Mouse (Mus musculus) liver, embryonic 13.5 days (tissue): Measurements from ENCODE around the gene Ak9. TPM values are rescaled to one million over a fixed set of nuclear protein-coding genes. Genes with fewer than 3 reads are reported as not detected.

Experiments
- ATAC-seq: fragments of 200-750 bp; cut with Nextera tagmentation; 2 replicates; pipeline ENCODE4 v1.8.0; 2017; ENCODE audit warnings: low read depth, mild to moderate bottlenecking, moderate number of reproducible peaks, moderate library complexity
- DNase-seq: peaks from one replicate; pipeline ENCODE4 v3.0.0; 2022
- H3K27ac ChIP-seq: fragments of 300-500 bp; sonication (generic); 2 replicates; pipeline ENCODE4 v1.5.1; 2015; ENCODE audit warnings: moderate library complexity, mild to moderate bottlenecking, inconsistent platforms
- H3K27me3 ChIP-seq: fragments of 300-500 bp; sonication (generic); 2 replicates; pipeline ENCODE4 v1.6.1; 2015; ENCODE audit warnings: mild to moderate bottlenecking, inconsistent platforms
- H3K36me3 ChIP-seq: fragments of 300-500 bp; sonication (generic); 2 replicates; pipeline ENCODE4 v1.6.1; 2015; ENCODE audit warnings: mild to moderate bottlenecking, inconsistent platforms
- H3K4me1 ChIP-seq: fragments of 300-500 bp; sonication (generic); replicated peaks from 2 replicates; pipeline ENCODE4 v1.6.1; 2015; ENCODE audit warnings: inconsistent platforms
- H3K4me2 ChIP-seq: fragments of 300-500 bp; sonication (generic); 2 replicates; pipeline ENCODE4 v1.6.1; 2015; ENCODE audit warnings: inconsistent platforms, mild to moderate bottlenecking, moderate library complexity
- H3K4me3 ChIP-seq: fragments of 300-500 bp; sonication (generic); replicated peaks from 2 replicates; pipeline ENCODE4 v1.5.1; 2015; ENCODE audit warnings: mild to moderate bottlenecking, inconsistent platforms
- H3K9ac ChIP-seq: fragments of 300-500 bp; sonication (generic); 2 replicates; pipeline ENCODE4 v1.6.1; 2015; ENCODE audit warnings: mild to moderate bottlenecking, inconsistent platforms
- H3K9me3 ChIP-seq: fragments of 300-500 bp; sonication (generic); replicated peaks from 2 replicates; pipeline ENCODE4 v1.6.1; 2016; ENCODE audit warnings: inconsistent platforms
- WGBS: fragments of 180-500 bp; shearing (Covaris S2); methylation state at CpG from one replicate; pipeline ENCODE4 v1.1.7; 2015; ENCODE audit not compliant: insufficient replicate concordance; 5-methylcytosine and 5-hydroxymethylcytosine counted together
- polyA plus RNA-seq: library from polyadenylated mRNA; unstranded; fragments of >200 nt; fragmentation: Nextera tagmentation; extraction: Ambion mirVana; gene quantifications from 2 replicates; pipeline ENCODE4 v1.2.1, GENCODE M21; 2015

Gene Ak9
- polyA plus RNA-seq, 1 experiment from 2014 or later, result not detected

DNA sequence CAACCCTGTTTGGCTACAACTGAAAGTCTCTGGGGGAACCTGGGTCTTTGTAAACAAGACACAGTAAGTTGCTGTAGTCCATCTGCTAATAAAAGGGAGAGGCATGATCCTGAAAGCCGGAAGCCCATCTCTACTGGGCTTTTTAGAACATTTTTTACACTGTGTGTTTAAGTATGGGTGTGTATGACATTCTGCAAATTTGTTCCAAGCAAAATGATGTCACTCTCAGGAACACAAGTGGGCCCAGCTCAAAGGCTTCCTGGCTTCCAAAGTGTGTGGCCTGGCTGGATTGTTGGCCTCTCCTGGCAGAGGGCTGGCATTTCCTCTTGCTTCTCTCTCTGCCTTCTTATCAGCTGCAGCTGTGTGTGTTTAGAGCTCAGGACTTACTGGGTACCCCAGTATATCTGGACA is 171.2 kb downstream of the Ak9 start:
- DNase-seq (no peak), ATAC-seq (no peak)
- H3K9ac ChIP-seq, result no peak overlapping the region
- no peak overlapping the region for H3K4me3 ChIP-seq
- H3K36me3 ChIP-seq, result no peaks in the 10 kb centered on the region
- H3K27ac ChIP-seq, result peak overlapping the region; percentile 84
- 70% methylated on average over 1 of the region's 1 CpGs for WGBS
- H3K4me2 ChIP-seq, result peak overlapping the region; percentile 1
- H3K9me3 ChIP-seq, result no peaks in the 10 kb centered on the region
- 0 out of 2 replicates have a peak, but pooled peaks cover 5% of the 10 kb centered on the region for H3K27me3 ChIP-seq
- H3K4me1 ChIP-seq, result peaks cover 70% of the 10 kb centered on the region

- Histone ChIP-seq H3K4me1 (peaks cover 84% of the 10 kb centered on the region), H3K9ac (peak within 1 kb of the TSS; percentile 74), H3K4me2 (peak within 1 kb of the TSS; percentile 98), H3K27me3 (0 out of 2 replicates have a peak, but pooled peaks cover 5% of the 10 kb centered on the region), H3K27ac (peak within 1 kb of the TSS; percentile 84), H3K4me3 (peak within 1 kb of the TSS; percentile 68), H3K36me3 (no peaks in the 10 kb centered on the region), H3K9me3 (no peaks in the 10 kb centered on the region)
- peak; percentile 71 for DNase-seq
- 0% methylated on average over 35 of the region's 35 CpGs for WGBS
- ATAC-seq, result peak; percentile 83
Measured at GRCm38 (mm10) chr10:41476171-41477017, 172.6 kb downstream of the Ak9 start, which contains the start of gene Mical1. Mical1 (plus strand) TSS chr10:41476314.

GRCm38 (mm10) chr10:41477018-41477277 is 173.2 kb downstream of the Ak9 start:
- Histone ChIP-seq H3K27ac (peak overlapping the region; percentile 84; the same call in 1 of the 2 replicates), H3K4me2 (peak overlapping the region; percentile 98), H3K27me3 (0 out of 2 replicates have a peak, but pooled peaks cover 5% of the 10 kb centered on the region), H3K4me1 (peaks cover 89% of the 10 kb centered on the region), H3K36me3 (no peaks in the 10 kb centered on the region), H3K9me3 (no peaks in the 10 kb centered on the region), H3K9ac (peak overlapping the region; percentile 74), H3K4me3 (peak overlapping the region; percentile 68)
- WGBS, result under 1% methylated on average over 9 of the region's 9 CpGs
- DNase-seq, result no peak
- ATAC-seq, result no peak

- H3K27me3 ChIP-seq, result 0 out of 2 replicates have a peak, but pooled peaks cover 5% of the 10 kb centered on the region
- peak overlapping the region; percentile 84; the same call in 1 of the 2 replicates for H3K27ac ChIP-seq
- ATAC-seq (peak; percentile 45), DNase-seq (peak; percentile 51)
- no peaks in the 10 kb centered on the region for H3K9me3 ChIP-seq
- peak overlapping the region; percentile 68 for H3K4me3 ChIP-seq
- H3K9ac ChIP-seq, result peak overlapping the region; percentile 74
- H3K4me2 ChIP-seq, result peak overlapping the region; percentile 98
- H3K4me1 ChIP-seq, result peaks cover 85% of the 10 kb centered on the region
- WGBS, result 4% methylated on average over 20 of the region's 20 CpGs
- H3K36me3 ChIP-seq, result no peaks in the 10 kb centered on the region
Measured at GRCm38 (mm10) chr10:41477278-41478181, 173.8 kb downstream of the Ak9 start.

- 69% methylated on average over 3 of the region's 3 CpGs for WGBS
- Histone ChIP-seq H3K36me3 (peaks cover 11% of the 10 kb centered on the region), H3K27me3 (0 out of 2 replicates have a peak, but pooled peaks cover 5% of the 10 kb centered on the region), H3K4me3 (no peak overlapping the region), H3K9me3 (no peaks in the 10 kb centered on the region), H3K27ac (no peak overlapping the region), H3K9ac (no peak overlapping the region), H3K4me1 (peaks cover 60% of the 10 kb centered on the region), H3K4me2 (no peak overlapping the region)
- ATAC-seq (no peak), DNase-seq (no peak)
Measured at GRCm38 (mm10) chr10:41479961-41480360, 176.2 kb downstream of the Ak9 start.

DNA sequence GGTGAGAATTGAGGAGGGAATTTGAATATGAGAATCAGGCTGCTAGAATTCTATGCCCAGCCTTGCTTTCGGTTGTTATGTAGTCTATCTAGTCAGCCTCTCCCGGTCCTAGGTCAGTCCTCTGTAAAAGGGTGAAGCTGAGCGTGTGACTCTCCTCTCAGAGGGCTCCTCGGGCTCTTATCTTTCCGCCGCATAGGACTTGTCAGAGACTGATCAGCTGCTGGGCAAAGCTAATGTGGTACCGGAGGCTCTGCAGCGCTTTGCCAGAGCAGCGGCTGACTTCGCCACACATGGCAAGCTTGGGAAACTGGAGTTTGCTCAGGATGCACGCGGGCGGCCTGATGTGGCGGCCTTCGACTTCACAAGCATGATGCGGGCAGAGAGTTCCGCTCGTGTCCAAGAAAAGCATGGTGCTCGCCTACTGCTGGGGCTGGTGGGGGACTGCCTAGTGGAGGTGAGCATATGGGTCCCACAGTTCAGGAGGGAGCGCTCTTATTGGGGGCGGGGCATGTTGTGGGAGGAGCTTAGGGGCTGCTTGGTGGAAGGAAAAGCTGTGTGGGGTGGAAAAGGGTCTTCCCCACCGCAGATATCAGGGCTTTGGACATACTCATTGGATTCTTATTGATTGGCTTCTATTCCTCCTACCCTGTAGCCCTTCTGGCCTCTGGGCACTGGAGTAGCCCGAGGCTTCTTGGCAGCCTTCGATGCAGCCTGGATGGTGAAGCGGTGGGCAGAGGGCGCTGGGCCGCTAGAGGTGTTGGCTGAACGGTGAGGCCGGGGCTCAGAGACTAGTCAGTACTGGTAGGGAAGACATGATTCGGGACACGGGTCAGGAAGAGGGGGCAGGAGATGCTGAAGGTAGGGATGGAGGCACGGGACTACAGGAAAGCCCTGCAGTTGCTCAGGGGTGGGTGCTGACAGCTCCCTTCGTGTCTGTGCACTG is 177.4 kb downstream of the Ak9 start:
- H3K36me3 ChIP-seq, result peaks cover 21% of the 10 kb centered on the region
- peak overlapping the region; percentile 13; the same call in 1 of the 2 replicates for H3K27ac ChIP-seq
- H3K4me1 ChIP-seq, result peaks cover 48% of the 10 kb centered on the region
- no peaks in the 10 kb centered on the region for H3K9me3 ChIP-seq
- peak overlapping the region; percentile 13; the same call in 1 of the 2 replicates for H3K9ac ChIP-seq
- H3K27me3 ChIP-seq, result 0 out of 2 replicates have a peak, but pooled peaks cover 5% of the 10 kb centered on the region
- 45% methylated on average over 33 of the region's 33 CpGs for WGBS
- ATAC-seq, result peak; percentile 71
- DNase-seq, result peak; percentile 55
- peak overlapping the region; percentile 49 for H3K4me2 ChIP-seq
- H3K4me3 ChIP-seq, result peak overlapping the region; percentile 13

DNA sequence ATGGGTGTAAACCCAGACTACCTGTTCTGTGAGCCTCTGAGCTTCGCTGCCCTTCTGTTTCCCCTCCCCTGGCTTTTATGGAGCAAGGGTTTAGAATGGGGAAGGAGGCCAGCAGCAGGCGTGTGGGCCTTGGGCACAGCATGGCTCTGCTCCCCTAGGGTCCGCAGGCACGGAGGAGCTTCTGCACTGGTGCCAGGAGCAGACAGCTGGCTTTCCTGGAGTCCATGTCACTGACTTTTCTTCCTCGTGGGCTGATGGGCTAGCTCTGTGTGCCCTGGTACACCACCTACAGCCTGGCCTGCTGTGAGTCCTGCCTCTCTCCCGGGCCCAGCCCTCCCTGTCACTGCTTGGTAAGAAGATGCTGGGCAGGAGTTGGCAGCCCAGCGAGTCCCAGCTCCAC is 178.7 kb downstream of the Ak9 start:
- no peak overlapping the region for H3K27ac ChIP-seq
- no peaks in the 10 kb centered on the region for H3K9me3 ChIP-seq
- H3K4me1 ChIP-seq, result peaks cover 35% of the 10 kb centered on the region
- no peak for DNase-seq
- 75% methylated on average over 7 of the region's 7 CpGs for WGBS
- no peak overlapping the region for H3K4me2 ChIP-seq
- no peak overlapping the region for H3K4me3 ChIP-seq
- peaks cover 34% of the 10 kb centered on the region for H3K36me3 ChIP-seq
- H3K9ac ChIP-seq, result no peak overlapping the region
- no peak for ATAC-seq
- H3K27me3 ChIP-seq, result no peaks in the 10 kb centered on the region

Other genes with a start within 250 kb of the Ak9 start
- not detected in 2 replicates for gene Gpr6, start 231.7 kb upstream of the Ak9 start, polyA plus RNA-seq
- 9.9 and 11.4 TPM in 2 replicates for gene Fig4, start 720 bp upstream of the Ak9 start, polyA plus RNA-seq
- 5.2 and 5.7 TPM in 2 replicates for gene Zbtb24, start 146.4 kb downstream of the Ak9 start, polyA plus RNA-seq
- 6.0 and 6.1 TPM in 2 replicates for gene Mical1, start 172.3 kb downstream of the Ak9 start, polyA plus RNA-seq
- gene Smpd2, start 186.4 kb downstream of the Ak9 start, polyA plus RNA-seq, result 9.8 and 11.2 TPM in 2 replicates
- gene Ppil6, start 186.5 kb downstream of the Ak9 start, polyA plus RNA-seq, result not detected in 2 replicates
- 61.1 and 80.0 TPM in 2 replicates for gene Cd164, start 215.4 kb downstream of the Ak9 start, polyA plus RNA-seq